Mouse (Mus musculus) neural tube, embryonic 11.5 days (tissue): ENCODE measurements at regions not wholly inside any gene's neighbourhood (a gene's known extent, or its start where the extent isn't known, plus 50 kb on each side); places are given as distances from the start of the nearest gene placed in this dataset.

ENCODE experiments used
- ATAC-seq: fragments of 200-750 bp; cut with Nextera tagmentation; 2 replicates; pipeline ENCODE4 v1.8.0; 2017; ENCODE audit warnings: moderate number of reproducible peaks, mild to moderate bottlenecking, moderate TSS enrichment, moderate library complexity; ENCODE audit not compliant: insufficient read depth, low FRiP score, low TSS enrichment
- DNase-seq: peaks from one replicate; pipeline ENCODE4 v3.0.0-alpha.2; 2015; ENCODE audit warnings: low spot score
- H3K27ac ChIP-seq: fragments of 300-500 bp; sonication (generic); 2 replicates; pipeline ENCODE4 v1.5.1; 2014; ENCODE audit warnings: low read depth, mild to moderate bottlenecking, low read length
- H3K27me3 ChIP-seq: fragments of 300-500 bp; sonication (generic); 2 replicates; pipeline ENCODE4 v1.6.1; 2014; ENCODE audit warnings: mild to moderate bottlenecking, low read length, mixed read lengths; ENCODE audit not compliant: control insufficient read depth, insufficient read depth
- H3K36me3 ChIP-seq: fragments of 300-500 bp; sonication (generic); 2 replicates; pipeline ENCODE4 v1.6.1; 2014; ENCODE audit warnings: mild to moderate bottlenecking, low read length, moderate library complexity, mixed read lengths; ENCODE audit not compliant: control insufficient read depth, insufficient read depth
- H3K4me1 ChIP-seq: fragments of 300-500 bp; sonication (generic); 2 replicates; pipeline ENCODE4 v1.6.1; 2014; ENCODE audit warnings: low read length, mixed read lengths; ENCODE audit not compliant: control insufficient read depth, insufficient read depth
- H3K4me2 ChIP-seq: fragments of 300-500 bp; sonication (generic); 2 replicates; pipeline ENCODE4 v1.6.1; 2014; ENCODE audit warnings: low read depth, mild to moderate bottlenecking, moderate library complexity
- H3K4me3 ChIP-seq: fragments of 300-500 bp; sonication (generic); 2 replicates; pipeline ENCODE4 v1.5.1; 2014; ENCODE audit warnings: low read depth, low read length
- H3K9ac ChIP-seq: fragments of 300-500 bp; sonication (generic); 2 replicates; pipeline ENCODE4 v1.6.1; 2014; ENCODE audit warnings: mild to moderate bottlenecking, low read length
- H3K9me3 ChIP-seq: fragments of 300-500 bp; sonication (generic); 2 replicates; pipeline ENCODE4 v1.6.1; 2016; ENCODE audit warnings: low read length; ENCODE audit not compliant: control insufficient read depth
- WGBS: fragments of 180-500 bp; shearing (Covaris S2); extraction: QIAGEN DNeasy Blood & Tissue Kit; methylation state at CpG from one replicate; pipeline ENCODE4 v1.1.7; 2014; 5-methylcytosine and 5-hydroxymethylcytosine counted together

GRCm38 (mm10) chr12:77098821-77099220, 136.8 kb upstream of the Max start:
- Histone ChIP-seq H3K9ac (no peak overlapping the region), H3K4me3 (no peak overlapping the region), H3K27me3 (no peaks in the 10 kb centered on the region), H3K9me3 (no peaks in the 10 kb centered on the region), H3K4me2 (no peak overlapping the region), H3K27ac (no peak overlapping the region), H3K4me1 (no peaks in the 10 kb centered on the region), H3K36me3 (no peaks in the 10 kb centered on the region)
- WGBS: 96% methylated on average over 4 of the region's 4 CpGs
- DNase-seq: no peak
- no peak for ATAC-seq

GRCm38 (mm10) chr12:77097831-77098230, 135.8 kb upstream of the Max start:
- H3K36me3 ChIP-seq: no peaks in the 10 kb centered on the region
- no peak for DNase-seq
- H3K4me2 ChIP-seq: no peak overlapping the region
- no peaks in the 10 kb centered on the region for H3K9me3 ChIP-seq
- no peak overlapping the region for H3K9ac ChIP-seq
- no peak overlapping the region for H3K4me3 ChIP-seq
- no peak overlapping the region for H3K27ac ChIP-seq
- WGBS: 94% methylated on average over 2 of the region's 2 CpGs
- no peak for ATAC-seq
- no peaks in the 10 kb centered on the region for H3K27me3 ChIP-seq
- H3K4me1 ChIP-seq: no peaks in the 10 kb centered on the region

- WGBS: 93% methylated on average over 4 of the region's 4 CpGs
Observed at GRCm38 (mm10) chr12:77096461-77096860, 134.5 kb upstream of the Max start.

GRCm38 (mm10) chr12:77094999-77095915, 133.3 kb upstream of the Max start:
- Histone ChIP-seq H3K4me2 (no peak overlapping the region), H3K4me1 (no peaks in the 10 kb centered on the region), H3K9ac (no peak overlapping the region), H3K27ac (no peak overlapping the region), H3K27me3 (no peaks in the 10 kb centered on the region), H3K9me3 (no peaks in the 10 kb centered on the region), H3K36me3 (no peaks in the 10 kb centered on the region), H3K4me3 (no peak overlapping the region)
- ATAC-seq (no peak), DNase-seq (no peak)
- 82% methylated on average over 3 of the region's 3 CpGs for WGBS

More at GRCm38 (mm10) chr12:77096461-77096860, 134.5 kb upstream of the Max start:
- DNase-seq (no peak), ATAC-seq (no peak)
- Histone ChIP-seq H3K9me3 (no peaks in the 10 kb centered on the region), H3K36me3 (no peaks in the 10 kb centered on the region), H3K27ac (no peak overlapping the region), H3K4me2 (no peak overlapping the region), H3K4me1 (no peaks in the 10 kb centered on the region), H3K9ac (no peak overlapping the region), H3K4me3 (no peak overlapping the region), H3K27me3 (no peaks in the 10 kb centered on the region)

GRCm38 (mm10) chr12:77094168-77094567, 132.2 kb upstream of the Max start:
- no peak overlapping the region for H3K9ac ChIP-seq
- no peaks in the 10 kb centered on the region for H3K9me3 ChIP-seq
- WGBS: 88% methylated on average over 7 of the region's 7 CpGs
- H3K27me3 ChIP-seq: no peaks in the 10 kb centered on the region
- no peaks in the 10 kb centered on the region for H3K36me3 ChIP-seq
- no peak for ATAC-seq
- no peaks in the 10 kb centered on the region for H3K4me1 ChIP-seq
- no peak overlapping the region for H3K4me2 ChIP-seq
- H3K4me3 ChIP-seq: no peak overlapping the region
- H3K27ac ChIP-seq: no peak overlapping the region
- no peak for DNase-seq

GRCm38 (mm10) chr12:77092741-77093140, 130.7 kb upstream of the Max start:
- no peaks in the 10 kb centered on the region for H3K4me1 ChIP-seq
- 87% methylated on average over 3 of the region's 3 CpGs for WGBS
- DNase-seq (no peak), ATAC-seq (no peak)
- H3K27me3 ChIP-seq: no peaks in the 10 kb centered on the region
- H3K9ac ChIP-seq: no peak overlapping the region
- no peak overlapping the region for H3K4me3 ChIP-seq
- H3K4me2 ChIP-seq: no peak overlapping the region
- H3K9me3 ChIP-seq: no peaks in the 10 kb centered on the region
- no peaks in the 10 kb centered on the region for H3K36me3 ChIP-seq
- no peak overlapping the region for H3K27ac ChIP-seq

- no peak for DNase-seq
- H3K36me3 ChIP-seq: no peaks in the 10 kb centered on the region
- H3K4me1 ChIP-seq: no peaks in the 10 kb centered on the region
- H3K27ac ChIP-seq: no peak overlapping the region
- no peaks in the 10 kb centered on the region for H3K27me3 ChIP-seq
- ATAC-seq: no peak
- H3K9ac ChIP-seq: no peak overlapping the region
- H3K9me3 ChIP-seq: no peaks in the 10 kb centered on the region
- no peak overlapping the region for H3K4me2 ChIP-seq
- no peak overlapping the region for H3K4me3 ChIP-seq
- WGBS: 77% methylated on average over 2 of the region's 2 CpGs
Observed at GRCm38 (mm10) chr12:77092143-77092542, 130.1 kb upstream of the Max start.

GRCm38 (mm10) chr12:77091700-77092099, 129.7 kb upstream of the Max start:
- DNase-seq: no peak
- 90% methylated on average over 2 of the region's 2 CpGs for WGBS
- no peak for ATAC-seq
- Histone ChIP-seq H3K36me3 (no peaks in the 10 kb centered on the region), H3K4me3 (no peak overlapping the region), H3K27ac (no peak overlapping the region), H3K27me3 (no peaks in the 10 kb centered on the region), H3K9ac (no peak overlapping the region), H3K9me3 (no peaks in the 10 kb centered on the region), H3K4me1 (no peaks in the 10 kb centered on the region), H3K4me2 (no peak overlapping the region)

- Histone ChIP-seq H3K36me3 (no peaks in the 10 kb centered on the region), H3K9ac (no peak overlapping the region), H3K9me3 (no peaks in the 10 kb centered on the region), H3K27me3 (no peaks in the 10 kb centered on the region), H3K4me2 (no peak overlapping the region), H3K4me1 (no peaks in the 10 kb centered on the region), H3K4me3 (no peak overlapping the region), H3K27ac (no peak overlapping the region)
- no peak for ATAC-seq
- no peak for DNase-seq
- WGBS: 81% methylated on average over 3 of the region's 3 CpGs
Observed at GRCm38 (mm10) chr12:77090525-77090924, 128.5 kb upstream of the Max start.
